Mouse (Mus musculus) left cerebral cortex, adult 8-10 months (tissue): ENCODE measurements around the gene Sh3gl1. TPM values are rescaled to one million over a fixed set of nuclear protein-coding genes. Genes with fewer than 3 reads are reported as not detected.

Experiments used
- DNase-seq, 2 experiments: peaks; one replicate each; pipeline ENCODE4 v3.0.0; 2022; ENCODE audit warnings: low spot score in 2 of 2
- total RNA-seq, 4 experiments: library from RNA; stranded (reverse); gene quantifications; 2 replicates each; pipeline ENCODE4 v1.2.4; 2022

Gene Sh3gl1
- total RNA-seq, 4 experiments from 2014 or later = 31.2 to 36.7 (median 34.0) TPM

GRCm38 (mm10) chr17:55999794-56000499, 36.5 kb downstream of the Sh3gl1 start:
- DNase-seq = no peak

DNA sequence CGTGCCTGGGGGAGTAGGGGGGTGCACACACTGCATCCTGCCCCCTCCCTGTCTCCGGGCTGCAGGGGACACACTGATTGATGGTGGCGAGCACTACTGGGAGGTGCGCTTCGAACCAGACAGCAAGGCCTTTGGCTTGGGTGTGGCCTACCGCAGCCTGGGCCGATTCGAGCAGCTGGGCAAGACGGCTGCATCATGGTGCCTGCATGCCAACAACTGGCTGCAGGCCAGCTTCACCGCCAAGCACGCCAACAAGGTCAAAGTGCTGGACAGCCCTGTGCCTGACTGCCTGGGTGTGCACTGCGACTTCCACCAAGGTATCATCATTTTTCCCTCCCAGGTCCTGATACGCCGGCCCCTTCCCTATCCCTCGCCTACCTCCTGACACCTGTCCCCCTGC, 40.4 kb downstream of the Sh3gl1 start:
- no peak for DNase-seq

- DNase-seq = no peak
Observed at GRCm38 (mm10) chr17:55990278-55990898, 46.0 kb downstream of the Sh3gl1 start.

GRCm38 (mm10) chr17:55986030-55986961, 50.1 kb downstream of the Sh3gl1 start, which contains the start of gene Fsd1:
TSS of gene Fsd1 (plus strand) at chr17:55986509.
- DNase-seq = peak; percentile 65 to 80

- no peak for DNase-seq
Observed at GRCm38 (mm10) chr17:55977301-55977700, 59.1 kb downstream of the Sh3gl1 start.

DNA sequence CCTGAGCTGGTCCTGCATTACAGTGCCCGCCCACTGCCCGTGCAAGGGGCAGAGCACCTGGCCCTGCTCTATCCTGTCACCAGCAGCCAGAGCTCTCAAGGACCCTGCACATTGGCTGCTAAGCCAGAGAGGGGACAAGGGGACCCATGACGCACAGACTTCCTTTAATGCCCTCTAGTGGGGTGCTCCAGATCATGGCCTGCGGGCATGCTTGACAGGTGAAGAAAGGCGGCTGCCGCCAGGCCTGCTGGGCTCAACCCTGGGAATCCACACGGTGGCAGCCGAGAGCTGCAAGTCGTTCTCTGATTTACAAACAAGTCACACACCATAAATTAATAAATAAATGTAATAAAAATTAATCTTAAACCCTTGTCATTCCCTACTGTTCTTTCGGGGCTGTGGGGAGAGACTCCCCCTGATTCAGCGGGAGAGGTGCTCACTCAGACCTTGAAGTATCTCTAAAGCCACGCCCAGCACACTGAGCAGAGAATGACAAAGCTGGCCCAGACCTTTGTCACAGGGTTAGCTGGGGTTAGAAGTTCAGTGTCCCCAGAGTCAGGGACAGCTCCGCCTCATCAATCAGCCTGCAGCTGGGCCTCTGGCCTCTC, 60.1 kb downstream of the Sh3gl1 start:
- DNase-seq = peak in 1 of 2 experiments; percentile 63

DNA sequence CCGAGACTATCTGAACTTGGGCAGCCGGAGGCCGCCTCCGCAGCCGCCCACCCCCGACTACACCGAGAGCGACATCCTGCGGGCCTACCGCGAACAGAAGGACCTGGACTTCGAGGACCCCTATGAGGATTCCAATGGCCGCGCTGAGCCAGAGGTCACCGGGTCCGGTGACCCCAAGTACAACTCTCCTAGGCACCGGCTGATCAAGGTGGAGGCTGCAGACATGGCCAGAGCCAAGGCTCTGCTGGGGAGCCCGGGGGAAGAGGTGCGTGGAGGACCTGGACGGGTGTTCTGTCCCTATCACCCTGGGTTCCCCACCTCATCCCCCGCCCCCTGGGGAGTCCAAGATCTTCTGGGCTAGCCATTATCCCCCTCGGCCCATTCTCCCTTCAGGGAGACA, 65.0 kb downstream of the Sh3gl1 start:
- no peak for DNase-seq

- peak in 1 of 2 experiments; percentile 43 for DNase-seq
Observed at GRCm38 (mm10) chr17:55969966-55970891, 66.2 kb downstream of the Sh3gl1 start, which contains the start of gene Shd. TSS of gene Shd (plus strand) at chr17:55970467.

DNA sequence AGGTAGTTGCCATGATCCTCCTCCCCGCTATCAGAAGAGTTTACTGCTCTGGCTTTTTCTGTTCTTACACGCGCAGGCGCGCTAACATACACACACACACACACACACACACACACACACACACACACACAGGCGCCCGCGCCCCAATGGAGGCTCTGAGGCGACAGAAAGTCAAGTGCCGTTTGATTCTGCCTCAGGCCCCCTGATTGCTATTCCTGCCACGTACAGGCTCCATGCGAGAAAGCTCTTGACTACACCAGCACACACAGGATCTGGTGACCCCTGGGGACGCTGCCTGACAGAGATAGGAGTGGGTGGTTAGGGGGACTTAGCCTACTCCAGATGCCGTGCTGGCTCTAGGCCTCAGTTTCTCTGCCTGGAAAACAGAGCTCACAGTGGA, 66.9 kb downstream of the Sh3gl1 start:
- peak in 1 of 2 experiments; percentile 30 for DNase-seq

DNA sequence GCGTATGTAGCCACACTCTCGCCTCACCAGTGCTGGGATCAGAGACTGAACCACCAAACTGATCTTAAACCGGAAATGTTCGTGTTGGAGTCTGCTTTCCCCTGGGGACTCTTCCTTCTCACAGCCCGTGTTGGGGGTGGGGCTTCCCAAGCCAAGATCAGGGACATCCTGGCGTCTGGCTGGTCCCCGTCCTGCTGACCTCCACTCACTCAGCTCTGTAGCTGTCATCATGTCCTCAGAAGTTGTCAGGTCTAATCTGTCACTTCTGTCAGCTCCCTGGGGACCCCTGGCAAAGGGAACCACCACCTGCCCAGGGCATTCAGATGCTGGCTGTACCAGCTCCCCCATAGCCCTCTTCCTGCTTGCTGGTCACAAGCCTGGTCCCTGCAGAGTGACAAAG, 68.2 kb downstream of the Sh3gl1 start:
- DNase-seq = no peak

DNA sequence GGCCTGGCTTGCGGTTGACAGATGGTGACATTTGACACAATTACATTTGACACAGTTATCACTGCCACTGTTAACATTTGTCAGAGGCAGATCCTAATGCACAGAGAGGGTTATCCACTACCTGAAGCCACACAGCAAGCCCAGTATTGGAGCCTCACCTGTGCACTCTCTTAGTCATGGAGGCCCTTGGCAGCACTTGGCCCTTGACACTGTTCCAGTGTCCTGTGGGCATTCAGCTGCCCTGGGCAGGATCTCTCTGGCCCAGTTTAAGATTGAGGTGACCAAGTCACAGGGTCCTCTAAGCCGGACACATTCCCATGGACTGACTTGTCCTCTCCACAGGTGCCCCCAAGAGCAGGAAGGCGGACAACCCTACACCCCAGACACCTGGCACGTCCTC, 69.2 kb downstream of the Sh3gl1 start:
- DNase-seq = no peak

Other genes with a start within 250 kb of the Sh3gl1 start
- gene Zfp119a, start 157.7 kb downstream of the Sh3gl1 start, total RNA-seq = 1 to 10 TPM; 5.0 to 7.3 (median 6.2) TPM
- 1 to 10 TPM; 6.4 to 6.9 (median 6.9) TPM for gene Zfp959, start 144.5 kb downstream of the Sh3gl1 start, total RNA-seq
- 1 to 10 TPM; 3.5 to 5.2 (median 4.0) TPM for gene Zfp119b, start 87.1 kb downstream of the Sh3gl1 start, total RNA-seq
- gene Ebi3, start 84.0 kb downstream of the Sh3gl1 start, total RNA-seq = 1 to 10 TPM; 1.1 to 2.5 (median 1.7) TPM
- 10 to 100 TPM; 12.9 to 16.9 (median 15.0) TPM for gene Yju2, start 77.5 kb downstream of the Sh3gl1 start, total RNA-seq
- 10 to 100 TPM; 34.8 to 38.9 (median 37.7) TPM for gene Shd, start 66.2 kb downstream of the Sh3gl1 start, total RNA-seq
- 10 to 100 TPM; 73.6 to 91.7 (median 81.2) TPM for gene Fsd1, start 50.1 kb downstream of the Sh3gl1 start, total RNA-seq
- gene Stap2, start 31.1 kb downstream of the Sh3gl1 start, total RNA-seq = 1 to 10 TPM; 1.7 to 2.4 (median 2.1) TPM
- gene Mpnd, start 30.9 kb downstream of the Sh3gl1 start, total RNA-seq = 100 to 1,000 TPM; 107 to 123 (median 117) TPM
- 1 to 10 TPM; 2.6 to 3.5 (median 3.1) TPM for gene Chaf1a, start 3.8 kb upstream of the Sh3gl1 start, total RNA-seq
- gene Ubxn6, start 38.4 kb upstream of the Sh3gl1 start, total RNA-seq = 10 to 100 TPM; 86.2 to 97.2 (median 91.5) TPM
- gene Hdgfl2, start 43.0 kb upstream of the Sh3gl1 start, total RNA-seq = 100 to 1,000 TPM in 3 of 4 experiments, 10 to 100 TPM in 1; 95.3 to 115 (median 104) TPM
- gene Plin4, start 73.2 kb upstream of the Sh3gl1 start, total RNA-seq = 10 to 100 TPM in 1 of 4 experiments, 1 to 10 TPM in 3; 4.7 to 14.9 (median 7.5) TPM
- under 1 TPM; 0.81 to 0.96 (median 0.93) TPM for gene Plin5, start 81.0 kb upstream of the Sh3gl1 start, total RNA-seq
- gene Lrg1, start 85.4 kb upstream of the Sh3gl1 start, total RNA-seq = 1 to 10 TPM; 1.5 to 3.4 (median 2.0) TPM
- 100 to 1,000 TPM; 116 to 130 (median 121) TPM for gene Sema6b, start 103.7 kb upstream of the Sh3gl1 start, total RNA-seq
- gene Tnfaip8l1, start 125.8 kb upstream of the Sh3gl1 start, total RNA-seq = 1 to 10 TPM; 6.1 to 8.9 (median 7.1) TPM
- gene Mydgf, start 147.3 kb upstream of the Sh3gl1 start, total RNA-seq = 10 to 100 TPM; 36.8 to 38.3 (median 37.5) TPM
- gene Dpp9, start 182.3 kb upstream of the Sh3gl1 start, total RNA-seq = 10 to 100 TPM; 56.1 to 61.3 (median 59.8) TPM
- 10 to 100 TPM; 33.1 to 34.5 (median 33.8) TPM for gene Fem1a, start 220.2 kb upstream of the Sh3gl1 start, total RNA-seq
- gene Ticam1, start 240.2 kb upstream of the Sh3gl1 start, total RNA-seq = 1 to 10 TPM; 5.7 to 8.4 (median 6.5) TPM